25 mouse cellular contexts compared by ENCODE assay signal in the genomic region with DNA sequence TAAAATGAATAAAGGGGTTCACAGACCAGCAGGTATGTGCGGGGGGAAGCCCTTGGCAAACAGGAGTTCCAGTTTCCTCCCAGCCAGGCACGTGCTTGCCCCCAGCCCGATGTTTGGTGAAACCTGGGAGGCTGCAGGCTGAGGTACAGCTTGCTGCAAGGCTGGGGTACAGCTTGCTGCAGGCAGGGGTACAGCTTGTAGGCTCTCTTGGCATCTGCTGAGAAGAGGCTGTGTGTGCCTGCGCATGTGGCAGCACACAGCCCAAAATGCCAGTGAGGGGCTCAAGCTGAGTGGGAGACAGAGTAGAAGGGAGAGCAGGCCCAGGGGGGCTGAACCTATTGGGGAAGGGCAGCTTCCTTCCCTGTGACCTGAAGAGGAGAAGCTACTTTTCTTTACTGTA.
"Had no signal": no experiment of that assay in that cellular context is flagged by ENCODE, and none has a peak within 500 bp of the region (broad histone marks: within the 10 kb centered on the region; RNA-seq: fewer than 3 reads in every experiment).

No protein-coding gene starts in this region.

- ATAC-seq: forebrain, embryonic 16.5 days; hindbrain, embryonic 16.5 days; intestine, embryonic 15.5 days; intestine, postnatal 0 days; liver, postnatal 0 days had no signal

- DNase-seq: gastrocnemius, adult 2 months; gastrocnemius, postnatal 10 days; gastrocnemius, postnatal 25 days; heart, adult 18-20 months; heart, postnatal 4 days; kidney, adult 18-20 months; kidney, adult 8-10 months; kidney, postnatal 10 days; kidney, postnatal 4 days; liver; liver, embryonic 13.5 days; liver, postnatal 0 days had no signal

- H3K4me3 ChIP-seq: gastrocnemius, adult 2 months; heart, embryonic 12.5 days; hindbrain, embryonic 10.5 days; hindbrain, embryonic 12.5 days; intestine, embryonic 15.5 days; left cerebral cortex, adult 2 months; limb, embryonic 10.5 days; limb, embryonic 12.5 days; liver, embryonic 13.5 days; liver, embryonic 15.5 days had no signal

- H3K36me3 ChIP-seq: intestine, embryonic 15.5 days; limb, embryonic 12.5 days; liver, embryonic 13.5 days; liver, embryonic 15.5 days had no signal

- H3K9me3 ChIP-seq: heart, embryonic 12.5 days; hindbrain, embryonic 10.5 days; hindbrain, embryonic 12.5 days; intestine, embryonic 15.5 days; limb, embryonic 10.5 days; limb, embryonic 12.5 days; liver, embryonic 13.5 days; liver, embryonic 15.5 days had no signal

- H3K27me3 ChIP-seq: heart, embryonic 12.5 days; hindbrain, embryonic 12.5 days; intestine, embryonic 15.5 days; limb, embryonic 12.5 days; liver, embryonic 13.5 days; liver, embryonic 15.5 days had no signal

- H3K4me2 ChIP-seq: heart, embryonic 12.5 days; hindbrain, embryonic 12.5 days; hindbrain, embryonic 14.5 days; intestine, embryonic 15.5 days; limb, embryonic 12.5 days; liver, embryonic 11.5 days; liver, embryonic 13.5 days; liver, embryonic 15.5 days had no signal

- H3K27ac ChIP-seq: gastrocnemius, adult 2 months; hindbrain, embryonic 10.5 days; hindbrain, embryonic 12.5 days; hindbrain, embryonic 14.5 days; intestine, embryonic 15.5 days; left cerebral cortex, adult 2 months; limb, embryonic 10.5 days; limb, embryonic 12.5 days; liver, embryonic 13.5 days; liver, embryonic 15.5 days had no signal

- H3K9ac ChIP-seq: heart, embryonic 12.5 days; hindbrain, embryonic 12.5 days; hindbrain, embryonic 14.5 days; intestine, embryonic 15.5 days; limb, embryonic 12.5 days; liver, embryonic 13.5 days; liver, embryonic 15.5 days; liver, postnatal 0 days had no signal
